ENCODE assay signal across 9 mouse cellular contexts in genomic region chr13:43230238-43230637, GRCm38 (mm10). TPM values are rescaled to one million over a fixed set of nuclear protein-coding genes. Genes with fewer than 3 reads are reported as not detected.
DNase-seq lines count a peak whose midpoint lies in the region; ATAC-seq and TF ChIP-seq lines count a peak whose summit lies in the region.
"Had no signal": no experiment of that assay in that cellular context is flagged by ENCODE, and none has a peak within 500 bp of the region (broad histone marks: within the 10 kb centered on the region; RNA-seq: fewer than 3 reads in every experiment).

No protein-coding gene starts in this region.

- 8% methylated on average over 6 of the region's 6 CpGs for WGBS in cerebellum, adult 2 months
- WGBS in midbrain, embryonic 14.5 days = 80% methylated on average over 6 of the region's 6 CpGs
- 82% methylated on average over 6 of the region's 6 CpGs for WGBS in midbrain, embryonic 11.5 days

- peaks cover 39% of the 10 kb centered on the region for H3K4me1 ChIP-seq in cerebellum, adult 2 months (ENCODE audit: control insufficient read depth, insufficient read depth, low read length)
- peaks cover 13% of the 10 kb centered on the region for H3K4me1 ChIP-seq in midbrain, embryonic 14.5 days (ENCODE audit: control insufficient read depth, insufficient read depth, low read length)
- H3K4me1 ChIP-seq in midbrain, embryonic 11.5 days (ENCODE audit: control insufficient read depth, insufficient read depth, low read length) = peaks cover 5% of the 10 kb centered on the region; the same call in 1 of the 2 replicates

- intact Hi-C loops in left cerebral cortex, postnatal 10 days (cut with DNase I) = loop anchor here (5.0 kb wide), 1 partner anchor 43 kb away; no protein-coding TSS in a partner anchor

- H3K4me2 ChIP-seq in midbrain, embryonic 14.5 days (ENCODE audit: low read length) = no peak overlapping the region
- no peak overlapping the region for H3K4me2 ChIP-seq in midbrain, embryonic 11.5 days

- H3K4me3 ChIP-seq in cerebellum, adult 2 months (replicated peaks; ENCODE audit: insufficient read depth, low read depth, low read length) = no peak overlapping the region
- no peak overlapping the region for H3K4me3 ChIP-seq in midbrain, embryonic 14.5 days (replicated peaks; ENCODE audit: low read depth, low read length)
- no peak overlapping the region for H3K4me3 ChIP-seq in midbrain, embryonic 11.5 days (ENCODE audit: low read depth, low read length)

- H3K27ac ChIP-seq in cerebellum, adult 2 months (ENCODE audit: insufficient read depth, low read length) = peak overlapping the region; percentile 80
- H3K27ac ChIP-seq in midbrain, embryonic 14.5 days (replicated peaks; ENCODE audit: low read depth, low read length) = 0 out of 2 replicates have a peak overlapping the region, but pooled peaks have one; percentile 49
- no peak overlapping the region for H3K27ac ChIP-seq in midbrain, embryonic 11.5 days (ENCODE audit: low read depth, low read length)

- no peak overlapping the region for H3K9ac ChIP-seq in midbrain, embryonic 14.5 days (replicated peaks; ENCODE audit: low read length)
- H3K9ac ChIP-seq in midbrain, embryonic 11.5 days (ENCODE audit: low read length) = no peak overlapping the region

- TF ChIP-seq POLR2A in cerebellum, adult 2 months (IDR thresholded peaks at IDR 0.05; ENCODE audit: borderline replicate concordance, insufficient read depth, low read length) = no peak

- no peaks in the 10 kb centered on the region for H3K9me3 ChIP-seq in midbrain, embryonic 14.5 days (ENCODE audit: control insufficient read depth, low read length)
- no peaks in the 10 kb centered on the region for H3K9me3 ChIP-seq in midbrain, embryonic 11.5 days (ENCODE audit: control insufficient read depth, low read length)

- DNase-seq in cerebellum, adult 2 months = peak in 1 of 2 experiments; percentile 45
- no peak for DNase-seq in cerebellum, adult 11 months
- no peak for DNase-seq in midbrain, embryonic 14.5 days
- no peak for DNase-seq in midbrain, embryonic 11.5 days (ENCODE audit: low spot score, missing footprints)
- DNase-seq in left cerebral cortex, postnatal 10 days (ENCODE audit: extremely low spot score in 1 of 2, low spot score in 2 of 2) = peak; percentile 46 to 84
- DNase-seq in right cerebral cortex, postnatal 25 days = peak; percentile 87
- no peak for DNase-seq in spleen, adult 12 weeks (ENCODE audit: low spot score)
- no peak for DNase-seq in thymus, postnatal 14 days
- DNase-seq: gastrocnemius, postnatal 36 days had no signal

- ATAC-seq in midbrain, embryonic 14.5 days (ENCODE audit: low FRiP score, low TSS enrichment) = no peak
- no peak for ATAC-seq in midbrain, embryonic 11.5 days (ENCODE audit: low FRiP score)

- H3K27me3 ChIP-seq in cerebellum, adult 2 months (ENCODE audit: control insufficient read depth, insufficient read depth, low read length) = no peaks in the 10 kb centered on the region
- H3K27me3 ChIP-seq in midbrain, embryonic 14.5 days (ENCODE audit: control insufficient read depth, insufficient read depth, low read length) = no peaks in the 10 kb centered on the region
- H3K27me3 ChIP-seq in midbrain, embryonic 11.5 days (ENCODE audit: control insufficient read depth, insufficient read depth, low read length) = no peaks in the 10 kb centered on the region

- no peak for TF ChIP-seq CTCF in cerebellum, adult 2 months (IDR thresholded peaks at IDR 0.05; ENCODE audit: borderline replicate concordance, insufficient read depth, low read depth, low read length)

- H3K36me3 ChIP-seq in midbrain, embryonic 14.5 days (ENCODE audit: control insufficient read depth, insufficient read depth, low read length) = no peaks in the 10 kb centered on the region
- H3K36me3 ChIP-seq in midbrain, embryonic 11.5 days (ENCODE audit: control insufficient read depth, insufficient read depth, low read length) = no peaks in the 10 kb centered on the region

RNA-seq across cellular contexts. Expression of gene Tbc1d7, which starts 58.9 kb away (rescaled TPM):
- 48.2 and 49.9 TPM in 2 replicates for polyA plus RNA-seq in cerebellum, adult 2 months (2012; rRNA removed)
- 101 and 104 TPM in 2 replicates for polyA plus RNA-seq in midbrain, embryonic 14.5 days (2014; fragmentation: Nextera tagmentation; extraction: Ambion mirVana)
- 70.2 and 71.5 TPM in 2 replicates for polyA plus RNA-seq in midbrain, embryonic 11.5 days (2014; fragmentation: Nextera tagmentation; extraction: Ambion mirVana)
- 10 to 100 TPM; 35.9 to 36.0 TPM for total RNA-seq in left cerebral cortex, postnatal 10 days (2021)

Comparison
In these comparisons a context has a peak if more than half of its experiments do, and no peak if none do; other contexts are left out.
1. DNase-seq: peak in left cerebral cortex, postnatal 10 days (2 of 2) and right cerebral cortex, postnatal 25 days (single experiment); none in cerebellum, adult 11 months (single experiment), midbrain, embryonic 14.5 days (single experiment), midbrain, embryonic 11.5 days (single experiment), spleen, adult 12 weeks (single experiment) and thymus, postnatal 14 days (single experiment).